Mouse (Mus musculus) CH12.LX (cell line): ENCODE data around the gene Ccdc24.

ENCODE experiments used
- CTCF ChIP-seq, 2 experiments: IDR thresholded peaks in 1 of 2; conservative IDR thresholded peaks in 1 of 2; 2 replicates each; pipeline ENCODE4 v1.5.1; 2011 to 2012; ENCODE audit warnings: low read depth in 2 of 2, low read length in 2 of 2, improper control_type of control experiment in 1 of 2, inconsistent platforms in 1 of 2, mild to moderate bottlenecking in 1 of 2, moderate library complexity in 1 of 2
- EP300 ChIP-seq: IDR thresholded peaks from 2 replicates; pipeline ENCODE4 v1.6.1; 2011; ENCODE audit warnings: low read length, improper control_type of control experiment
- KAT2A ChIP-seq: IDR thresholded peaks from 2 replicates; pipeline ENCODE4 v1.6.1; 2012; ENCODE audit warnings: low read length, improper control_type of control experiment, inconsistent platforms; ENCODE audit not compliant: insufficient replicate concordance

- TF ChIP-seq KAT2A (no peak), CTCF (conservative IDR thresholded peaks at IDR 0.05 in 1 of 2, IDR thresholded peaks at IDR 0.05 in 1 of 2; ENCODE audit: low read depth in 2 of 2, low read length in 2 of 2) (no peak), EP300 (no peak)
Observed at GRCm38 (mm10) chr4:117890750-117891149, 18.4 kb upstream of the Ccdc24 start.
